ENCODE assay signal across 19 mouse cellular contexts in genomic region chr13:42097109-42097508, GRCm38 (mm10).
"Had no signal": no experiment of that assay in that cellular context is flagged by ENCODE, and none has a peak within 500 bp of the region (broad histone marks: within the 10 kb centered on the region; RNA-seq: fewer than 3 reads in every experiment).

No protein-coding gene starts in this region.

- H3K9ac ChIP-seq: hindbrain, embryonic 13.5 days; hindbrain, embryonic 15.5 days; kidney, embryonic 15.5 days; limb, embryonic 12.5 days had no signal

- H3K9me3 ChIP-seq: heart, embryonic 10.5 days; hindbrain, embryonic 13.5 days; hindbrain, embryonic 15.5 days; kidney, embryonic 15.5 days; limb, embryonic 10.5 days had no signal

- H3K27me3 ChIP-seq: heart, embryonic 12.5 days; hindbrain, embryonic 13.5 days; hindbrain, embryonic 15.5 days; kidney, embryonic 15.5 days; limb, embryonic 12.5 days had no signal

- H3K36me3 ChIP-seq: hindbrain, embryonic 15.5 days had no signal

- DNase-seq: gastrocnemius, postnatal 14 days; gastrocnemius, postnatal 36 days; heart, adult 18-20 months; heart, postnatal 10 days; kidney, adult 11 months; kidney, adult 2 months; kidney, adult 9 months; kidney, postnatal 14 days; liver had no signal

- ATAC-seq: hindbrain, postnatal 0 days; intestine, embryonic 16.5 days had no signal

- H3K4me3 ChIP-seq: heart, embryonic 10.5 days; heart, embryonic 12.5 days; hindbrain, embryonic 13.5 days; hindbrain, embryonic 15.5 days; kidney, embryonic 15.5 days; left cerebral cortex, adult 2 months; limb, embryonic 10.5 days; limb, embryonic 12.5 days had no signal

- H3K4me2 ChIP-seq: heart, embryonic 12.5 days; hindbrain, embryonic 13.5 days; hindbrain, embryonic 15.5 days; kidney, embryonic 15.5 days; limb, embryonic 12.5 days had no signal

- H3K27ac ChIP-seq: hindbrain, embryonic 15.5 days; kidney, embryonic 15.5 days; limb, embryonic 10.5 days; limb, embryonic 12.5 days had no signal
